Comparison of ENCODE assay signal across 9 mouse cellular contexts in genomic region chr7:64048452-64049182, GRCm38 (mm10).
A peak's percentile ranks its signal among the peaks of the same experiment; 100 is the strongest.
DNase-seq lines count a peak whose midpoint lies in the region; ATAC-seq and TF ChIP-seq lines count a peak whose summit lies in the region.
"Had no signal": no experiment of that assay in that cellular context is flagged by ENCODE, and none has a peak within 500 bp of the region (broad histone marks: within the 10 kb centered on the region; RNA-seq: fewer than 3 reads in every experiment).

No protein-coding gene starts in this region.

- peak overlapping the region; percentile 74 for H3K9ac ChIP-seq in hindbrain, embryonic 16.5 days (ENCODE audit: low read depth, low read length)
- peak overlapping the region; percentile 67 for H3K9ac ChIP-seq in liver, adult 2 months (ENCODE audit: low read depth, low read length)

- peak; percentile 23 for DNase-seq in kidney, adult 2 months
- no peak for DNase-seq in kidney, adult 9 months
- peak; percentile 53 to 74 for DNase-seq in cerebellum, postnatal 14 days
- peak; percentile 81 for DNase-seq in gastrocnemius, adult 2 months
- no peak for DNase-seq in liver, adult 2 months (ENCODE audit: extremely low read depth, low read depth, low spot score)
- DNase-seq in spleen, postnatal 14 days (ENCODE audit: low spot score in 2 of 2), result peak; percentile 58 to 59

- H3K79me2 ChIP-seq in liver, adult 2 months (ENCODE audit: control insufficient read depth, insufficient read depth, low read length), result no peaks in the 10 kb centered on the region

- intact Hi-C loops in gastrocnemius, adult 2 months (cut with DNase I), result no loop called here

- H3K4me1 ChIP-seq in kidney, adult 2 months (ENCODE audit: control insufficient read depth, insufficient read depth, low read length), result 0 out of 2 replicates have a peak, but pooled peaks cover 6% of the 10 kb centered on the region
- H3K4me1 ChIP-seq in hindbrain, embryonic 16.5 days (ENCODE audit: control insufficient read depth, insufficient read depth, low read depth, low read length), result peaks cover 13% of the 10 kb centered on the region
- peaks cover 14% of the 10 kb centered on the region for H3K4me1 ChIP-seq in liver, adult 2 months (ENCODE audit: control insufficient read depth, insufficient read depth, low read length)

- H3K27ac ChIP-seq in kidney, adult 2 months (ENCODE audit: insufficient read depth, low read depth, low read length), result no peak overlapping the region
- peak overlapping the region; percentile 79 for H3K27ac ChIP-seq in gastrocnemius, adult 2 months
- peak overlapping the region; percentile 53; the same call in 1 of the 2 replicates for H3K27ac ChIP-seq in hindbrain, embryonic 16.5 days (ENCODE audit: low read depth, low read length)
- peak overlapping the region; percentile 15; the same call in 1 of the 2 replicates for H3K27ac ChIP-seq in liver, adult 2 months (replicated peaks; ENCODE audit: insufficient read depth, low read depth, low read length)

- no peak for TF ChIP-seq CTCF in kidney, adult 2 months (conservative IDR thresholded peaks at IDR 0.05; ENCODE audit: insufficient read depth, insufficient read length, low read depth, low read length)
- no peak for TF ChIP-seq CTCF in gastrocnemius, adult 2 months (IDR thresholded peaks at IDR 0.05)
- no peak for TF ChIP-seq CTCF in liver, adult 2 months (IDR thresholded peaks at IDR 0.05; ENCODE audit: low read depth, low read length)

- H3K4me2 ChIP-seq in hindbrain, embryonic 16.5 days (ENCODE audit: low read length), result peak overlapping the region; percentile 77

- peak overlapping the region; percentile 29 for H3K4me3 ChIP-seq in kidney, adult 2 months (ENCODE audit: insufficient read depth, low read depth, low read length)
- H3K4me3 ChIP-seq in gastrocnemius, adult 2 months, result peak overlapping the region; percentile 51
- peak overlapping the region; percentile 47 for H3K4me3 ChIP-seq in hindbrain, embryonic 16.5 days (ENCODE audit: low read length)
- peak overlapping the region; percentile 55 for H3K4me3 ChIP-seq in liver, adult 2 months (ENCODE audit: insufficient read depth, low read depth, low read length)

- H3K9me3 ChIP-seq in hindbrain, embryonic 16.5 days (ENCODE audit: control insufficient read depth, low read length), result no peaks in the 10 kb centered on the region

- H3K36me3 ChIP-seq in kidney, adult 2 months (ENCODE audit: control insufficient read depth, insufficient read depth, low read length), result no peaks in the 10 kb centered on the region
- no peaks in the 10 kb centered on the region for H3K36me3 ChIP-seq in hindbrain, embryonic 16.5 days (ENCODE audit: control insufficient read depth, insufficient read depth, low read length)
- no peaks in the 10 kb centered on the region for H3K36me3 ChIP-seq in liver, adult 2 months (ENCODE audit: control insufficient read depth, insufficient read depth, low read length)

- WGBS in kidney, adult 2 months, result 10% methylated on average over 21 of the region's 21 CpGs
- 4% methylated on average over 21 of the region's 21 CpGs for WGBS in hindbrain, embryonic 16.5 days
- 10% methylated on average over 21 of the region's 21 CpGs for WGBS in liver, adult 2 months

- no peaks in the 10 kb centered on the region for H3K27me3 ChIP-seq in kidney, adult 2 months (replicated peaks; ENCODE audit: control insufficient read depth, insufficient read depth, low read length)
- no peaks in the 10 kb centered on the region for H3K27me3 ChIP-seq in hindbrain, embryonic 16.5 days (replicated peaks; ENCODE audit: control insufficient read depth, insufficient read depth, low read length)
- H3K27me3 ChIP-seq in liver, adult 2 months (ENCODE audit: control insufficient read depth, insufficient read depth, low read length), result no peaks in the 10 kb centered on the region
- H3K27me3 ChIP-seq: CH12.LX had no signal

- no peak for TF ChIP-seq POLR2A in kidney, adult 2 months (IDR thresholded peaks at IDR 0.05; ENCODE audit: low read depth, low read length)
- TF ChIP-seq POLR2A in liver, adult 2 months (IDR thresholded peaks at IDR 0.05; ENCODE audit: extremely low read depth, insufficient read depth, low read length), result no peak

- peak; percentile 93 for ATAC-seq in hindbrain, embryonic 16.5 days
- peak; percentile 54 for ATAC-seq in monocyte, adult 5-6 weeks (replicated peaks; ENCODE audit: insufficient number of reproducible peaks, low FRiP score, low TSS enrichment, poor library complexity, severe bottlenecking)

Comparison
In these comparisons a context has a peak if more than half of its experiments do, and no peak if none do; other contexts are left out.
1. DNase-seq: peak in kidney, adult 2 months (single experiment), cerebellum, postnatal 14 days (2 of 2), gastrocnemius, adult 2 months (single experiment) and spleen, postnatal 14 days (2 of 2); none in kidney, adult 9 months (single experiment) and liver, adult 2 months (single experiment).
2. Peak in every context shown above with its lines, with median percentiles within 50 percentile points of each other: H3K4me3 ChIP-seq.